ENCODE assay signal across 7 mouse cellular contexts in genomic region chr8:83772701-83773451, GRCm38 (mm10). TPM values are rescaled to one million over a fixed set of nuclear protein-coding genes. Genes with fewer than 3 reads are reported as not detected.
A peak's percentile ranks its signal among the peaks of the same experiment; 100 is the strongest.
DNase-seq lines count a peak whose midpoint lies in the region; ATAC-seq and TF ChIP-seq lines count a peak whose summit lies in the region.

No protein-coding gene starts in this region.

- H3K4me3 ChIP-seq in forebrain, embryonic 11.5 days (ENCODE audit: low read depth, low read length), result peak overlapping the region; percentile 34

- peak overlapping the region; percentile 71 for H3K4me2 ChIP-seq in forebrain, embryonic 11.5 days (ENCODE audit: low read depth, low read length, severe bottlenecking)

- peak; percentile 8 for DNase-seq in NIH3T3 (ENCODE audit: low read depth)
- peak; percentile 60 for DNase-seq in brain, embryonic 14.5 days (ENCODE audit: low read depth)
- peak; percentile 61 for DNase-seq in forebrain, embryonic 11.5 days (ENCODE audit: low spot score)
- DNase-seq in heart, postnatal 4 days, result peak; percentile 53
- DNase-seq in large intestine, adult 2 months (ENCODE audit: low read depth, low spot score), result peak; percentile 55
- peak; percentile 84 for DNase-seq in lung, postnatal 36 days
- DNase-seq in skeletal muscle tissue, adult 2 months (ENCODE audit: low read depth, low spot score), result peak; percentile 61

- no peak for TF ChIP-seq POLR2A in brain, embryonic 14.5 days (IDR thresholded peaks at IDR 0.05; ENCODE audit: borderline replicate concordance, extremely low read depth, insufficient read depth, insufficient read length, poor library complexity, severe bottlenecking)

- no peaks in the 10 kb centered on the region for H3K36me3 ChIP-seq in forebrain, embryonic 11.5 days (ENCODE audit: control insufficient read depth, insufficient read depth, low read length)

- no peaks in the 10 kb centered on the region for H3K27me3 ChIP-seq in forebrain, embryonic 11.5 days (ENCODE audit: control insufficient read depth, insufficient read depth, low read length)

- H3K9ac ChIP-seq in forebrain, embryonic 11.5 days (ENCODE audit: low read length), result peak overlapping the region; percentile 50

- H3K9me3 ChIP-seq in forebrain, embryonic 11.5 days (ENCODE audit: control insufficient read depth, low read length), result no peaks in the 10 kb centered on the region

- ATAC-seq in forebrain, embryonic 11.5 days (replicated peaks; ENCODE audit: low FRiP score), result no peak

- H3K4me1 ChIP-seq in forebrain, embryonic 11.5 days (replicated peaks; ENCODE audit: control insufficient read depth, insufficient read depth, low read length), result no peaks in the 10 kb centered on the region; the same call in 1 of the 2 replicates

- no peak for TF ChIP-seq CTCF in brain, embryonic 14.5 days (IDR thresholded peaks at IDR 0.05; ENCODE audit: borderline replicate concordance, extremely low read depth, insufficient read depth, insufficient read length)

- H3K27ac ChIP-seq in forebrain, embryonic 11.5 days (ENCODE audit: low read depth, low read length), result no peak overlapping the region

- 3% methylated on average over 25 of the region's 25 CpGs for WGBS in forebrain, embryonic 11.5 days
- WGBS in large intestine, adult 2 months, result 16% methylated on average over 25 of the region's 25 CpGs

RNA-seq across cellular contexts. Expression of gene Adgre5, which starts 31.8 kb away (rescaled TPM):
- 16.0 and 21.3 TPM in 2 replicates for polyA plus RNA-seq in brain, embryonic 14.5 days (2012; rRNA removed)
- polyA plus RNA-seq in forebrain, embryonic 11.5 days (2014; fragmentation: Nextera tagmentation; extraction: Ambion mirVana), result 12.2 and 12.6 TPM in 2 replicates
- total RNA-seq in heart, postnatal 4 days (2021), result 10 to 100 TPM; 62.8 to 63.4 TPM
- 55.1 and 68.0 TPM in 2 replicates for polyA plus RNA-seq in large intestine, adult 2 months (2012; rRNA removed)

RNA-seq across cellular contexts. Expression of gene Ddx39, which starts 57.9 kb away (rescaled TPM):
- polyA plus RNA-seq in brain, embryonic 14.5 days (2012; rRNA removed), result 74.5 and 98.3 TPM in 2 replicates
- 251 and 267 TPM in 2 replicates for polyA plus RNA-seq in forebrain, embryonic 11.5 days (2014; fragmentation: Nextera tagmentation; extraction: Ambion mirVana)
- total RNA-seq in heart, postnatal 4 days (2021), result 10 to 100 TPM; 68.1 to 69.0 TPM
- polyA plus RNA-seq in large intestine, adult 2 months (2012; rRNA removed), result 94.5 and 106 TPM in 2 replicates

Comparison
In these comparisons a context has a peak if more than half of its experiments do, and no peak if none do; other contexts are left out.
1. DNase-seq: peak in every context shown above with its lines; median percentile 84 in lung, postnatal 36 days; 61 in forebrain, embryonic 11.5 days; 61 in skeletal muscle tissue, adult 2 months; 60 in brain, embryonic 14.5 days; 55 in large intestine, adult 2 months; 53 in heart, postnatal 4 days; 8 in NIH3T3.